Mouse (Mus musculus): ENCODE results near the gene Ptprb. TPM values are rescaled to one million over a fixed set of nuclear protein-coding genes. Genes with fewer than 3 reads are reported as not detected.

Gene Ptprb
- 0.06 TPM for polyA plus RNA-seq (2017; shearing (Covaris generic))

DNA sequence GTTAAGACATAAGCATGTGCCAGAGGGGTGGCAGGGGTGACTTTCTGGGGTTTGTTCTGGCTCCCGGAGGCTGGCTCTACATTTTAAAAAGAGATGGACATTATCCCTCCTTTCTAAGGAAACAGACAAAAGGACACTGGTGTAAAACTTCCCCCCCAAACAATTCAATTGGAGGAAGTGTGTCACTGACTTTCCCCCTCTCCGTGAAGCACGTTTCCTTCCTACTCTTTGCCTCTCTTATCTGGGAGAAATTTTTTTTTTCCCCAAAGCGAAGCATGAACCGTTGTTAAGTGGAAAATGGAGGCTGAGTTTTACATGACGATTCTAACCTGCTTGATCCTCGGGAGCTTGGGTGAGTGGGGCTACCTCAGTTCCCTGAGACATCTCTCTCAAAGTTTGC is at the start of gene Ptprb:
Gene Ptprb (plus strand): TSS at position 244 of the 400 bp plus-strand sequence.

Other genes starting within 250 kb of the Ptprb start
- gene 4933416C03Rik, start 161.6 kb upstream of the Ptprb start, polyA plus RNA-seq (2017; shearing (Covaris generic)): not detected
- 4.0 TPM for gene Kcnmb4, start 198.4 kb downstream of the Ptprb start, polyA plus RNA-seq (2017; shearing (Covaris generic))

All from CD4-positive, CD25-positive, alpha-beta regulatory T cell, adult 9 weeks (primary cell).